Mouse (Mus musculus) heart, adult 2 months (tissue): ENCODE results near the gene Mphosph8.

Experiments
- CTCF ChIP-seq: fragments of 200-600 bp; IDR thresholded peaks from 2 replicates; pipeline ENCODE4 v1.8.1; 2022; ENCODE audit warnings: antibody characterized with exemption, mild to moderate bottlenecking, moderate library complexity
- EP300 ChIP-seq: fragments of 200-500 bp; IDR thresholded peaks from 2 replicates; pipeline ENCODE4 v1.6.1; 2011; ENCODE audit warnings: low read depth, low read length, control low read depth; ENCODE audit not compliant: insufficient read depth
- POLR2A ChIP-seq: fragments of 200-500 bp; IDR thresholded peaks from 2 replicates; pipeline ENCODE4 v1.6.1; 2011; ENCODE audit warnings: mild to moderate bottlenecking, low read depth, low read length, control low read depth; ENCODE audit not compliant: insufficient read depth

GRCm38 (mm10) chr14:56647206-56647605, 20.8 kb upstream of the Mphosph8 start:
- no peak for TF ChIP-seq CTCF
- no peak for TF ChIP-seq POLR2A
- TF ChIP-seq EP300 = no peak
